Mouse (Mus musculus) liver, postnatal 0 days (tissue): Measurements from ENCODE around the gene Mark3. TPM values are rescaled to one million over a fixed set of nuclear protein-coding genes. Genes with fewer than 3 reads are reported as not detected.
A peak's percentile ranks its signal among the peaks of the same experiment; 100 is the strongest.

Experiments
- ATAC-seq: fragments of 200-750 bp; cut with Nextera tagmentation; 2 replicates; pipeline ENCODE4 v1.8.0; 2017; ENCODE audit warnings: mild to moderate bottlenecking, moderate library complexity
- DNase-seq: peaks from one replicate; pipeline ENCODE4 v3.0.0-alpha.2; 2016
- H3K27ac ChIP-seq: fragments of 300-500 bp; sonication (generic); 2 replicates; pipeline ENCODE4 v1.5.1; 2014; ENCODE audit warnings: antibody characterized with exemption, moderate library complexity, mild to moderate bottlenecking, low read depth
- H3K27me3 ChIP-seq: fragments of 300-500 bp; sonication (generic); 2 replicates; pipeline ENCODE4 v1.6.1; 2014; ENCODE audit warnings: low read length, control low read depth, mixed read lengths; ENCODE audit not compliant: insufficient read depth
- H3K36me3 ChIP-seq: fragments of 300-500 bp; sonication (generic); replicated peaks from 2 replicates; pipeline ENCODE4 v1.6.1; 2014; ENCODE audit warnings: mild to moderate bottlenecking, control low read depth, low read length, moderate library complexity, mixed read lengths; ENCODE audit not compliant: insufficient read depth
- H3K4me1 ChIP-seq: fragments of 300-500 bp; sonication (generic); 2 replicates; pipeline ENCODE4 v1.6.1; 2014; ENCODE audit warnings: antibody characterized with exemption, mild to moderate bottlenecking, control low read depth; ENCODE audit not compliant: insufficient read depth
- H3K4me2 ChIP-seq: fragments of 300-500 bp; sonication (generic); 2 replicates; pipeline ENCODE4 v1.6.1; 2014; ENCODE audit warnings: low read depth, mild to moderate bottlenecking, low read length, moderate library complexity, mixed read lengths
- H3K4me3 ChIP-seq: fragments of 300-500 bp; sonication (generic); 2 replicates; pipeline ENCODE4 v1.5.1; 2014; ENCODE audit warnings: low read depth, low read length
- H3K9ac ChIP-seq: fragments of 300-500 bp; sonication (generic); replicated peaks from 2 replicates; pipeline ENCODE4 v1.6.1; 2014; ENCODE audit warnings: mild to moderate bottlenecking, moderate library complexity
- H3K9me3 ChIP-seq: fragments of 300-500 bp; sonication (generic); 2 replicates; pipeline ENCODE4 v1.6.1; 2016; ENCODE audit warnings: mild to moderate bottlenecking, control low read depth, low read length, mixed read lengths
- CTCF ChIP-seq: sonication (generic); IDR thresholded peaks from 2 replicates; pipeline ENCODE4 v1.5.1; 2016; ENCODE audit warnings: antibody characterized with exemption, low read depth
- EP300 ChIP-seq: IDR thresholded peaks from 2 replicates; pipeline ENCODE4 v1.6.1; 2016; ENCODE audit warnings: antibody characterized with exemption, low read depth, mild to moderate bottlenecking
- WGBS: fragments of 180-500 bp; shearing (Covaris S2); extraction: QIAGEN DNeasy Blood & Tissue Kit; methylation state at CpG from one replicate; pipeline ENCODE4 v1.1.7; 2014; ENCODE audit not compliant: insufficient replicate concordance; 5-methylcytosine and 5-hydroxymethylcytosine counted together
- polyA plus RNA-seq: library from polyadenylated mRNA; unstranded; fragments of >200 nt; fragmentation: Nextera tagmentation; extraction: Ambion mirVana; gene quantifications from 2 replicates; pipeline ENCODE4 v1.2.1, GENCODE M21; 2015

Gene Mark3
- polyA plus RNA-seq, 1 experiment from 2014 or later, result 9.5 TPM

GRCm38 (mm10) chr12:111568836-111569235 is 5.5 kb upstream of the Mark3 start:
- no peak overlapping the region for H3K4me2 ChIP-seq
- no peaks in the 10 kb centered on the region for H3K36me3 ChIP-seq
- peaks cover 6% of the 10 kb centered on the region for H3K4me1 ChIP-seq
- WGBS, result 76% methylated on average over 11 of the region's 11 CpGs
- no peaks in the 10 kb centered on the region for H3K27me3 ChIP-seq
- no peak overlapping the region for H3K27ac ChIP-seq
- H3K9me3 ChIP-seq, result no peaks in the 10 kb centered on the region
- DNase-seq (no peak), ATAC-seq (no peak)
- TF ChIP-seq EP300 (no peak), CTCF (no peak)
- H3K4me3 ChIP-seq, result no peak overlapping the region
- H3K9ac ChIP-seq, result no peak overlapping the region

- TF ChIP-seq CTCF, result no peak
- TF ChIP-seq EP300, result no peak
- DNase-seq, result no peak
- H3K27ac ChIP-seq, result no peak overlapping the region
- 68% methylated on average over 7 of the region's 7 CpGs for WGBS
- H3K4me3 ChIP-seq, result no peak overlapping the region
- no peak for ATAC-seq
- H3K9me3 ChIP-seq, result no peaks in the 10 kb centered on the region
- H3K9ac ChIP-seq, result no peak overlapping the region
- H3K36me3 ChIP-seq, result no peaks in the 10 kb centered on the region
- H3K4me2 ChIP-seq, result no peak overlapping the region
- H3K27me3 ChIP-seq, result no peaks in the 10 kb centered on the region
- H3K4me1 ChIP-seq, result peaks cover 20% of the 10 kb centered on the region
Measured at GRCm38 (mm10) chr12:111572406-111572805, 1.9 kb upstream of the Mark3 start.

DNA sequence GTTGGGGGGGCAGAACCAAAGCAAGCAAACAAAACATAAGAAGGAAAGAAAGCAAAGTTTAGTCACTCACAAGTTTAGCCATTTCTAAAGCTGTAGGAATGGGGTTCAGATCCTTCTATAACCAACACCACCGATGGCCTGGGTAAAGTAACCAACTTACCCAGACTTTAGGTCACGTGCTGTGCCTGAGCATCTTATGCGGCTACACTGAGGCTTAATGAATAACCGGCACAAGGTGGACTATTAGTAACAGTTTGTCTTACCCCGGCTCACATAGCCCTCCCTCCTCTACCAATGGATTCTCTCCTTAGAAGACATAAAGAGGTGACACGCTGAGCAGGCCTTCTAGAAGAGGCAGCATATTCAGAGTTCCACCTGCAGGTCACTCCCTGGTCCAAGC is 1.0 kb upstream of the Mark3 start:
- H3K9ac ChIP-seq, result peak overlapping the region; percentile 53; the same call in 1 of the 2 replicates
- DNase-seq (no peak), ATAC-seq (no peak)
- WGBS, result 59% methylated on average over 6 of the region's 6 CpGs
- H3K4me1 ChIP-seq, result peaks cover 20% of the 10 kb centered on the region
- TF ChIP-seq CTCF (no peak), EP300 (no peak)
- peak overlapping the region; percentile 93 for H3K4me2 ChIP-seq
- H3K27ac ChIP-seq, result no peak overlapping the region
- peak overlapping the region; percentile 83 for H3K4me3 ChIP-seq
- no peaks in the 10 kb centered on the region for H3K9me3 ChIP-seq
- H3K27me3 ChIP-seq, result no peaks in the 10 kb centered on the region
- no peaks in the 10 kb centered on the region for H3K36me3 ChIP-seq

DNA sequence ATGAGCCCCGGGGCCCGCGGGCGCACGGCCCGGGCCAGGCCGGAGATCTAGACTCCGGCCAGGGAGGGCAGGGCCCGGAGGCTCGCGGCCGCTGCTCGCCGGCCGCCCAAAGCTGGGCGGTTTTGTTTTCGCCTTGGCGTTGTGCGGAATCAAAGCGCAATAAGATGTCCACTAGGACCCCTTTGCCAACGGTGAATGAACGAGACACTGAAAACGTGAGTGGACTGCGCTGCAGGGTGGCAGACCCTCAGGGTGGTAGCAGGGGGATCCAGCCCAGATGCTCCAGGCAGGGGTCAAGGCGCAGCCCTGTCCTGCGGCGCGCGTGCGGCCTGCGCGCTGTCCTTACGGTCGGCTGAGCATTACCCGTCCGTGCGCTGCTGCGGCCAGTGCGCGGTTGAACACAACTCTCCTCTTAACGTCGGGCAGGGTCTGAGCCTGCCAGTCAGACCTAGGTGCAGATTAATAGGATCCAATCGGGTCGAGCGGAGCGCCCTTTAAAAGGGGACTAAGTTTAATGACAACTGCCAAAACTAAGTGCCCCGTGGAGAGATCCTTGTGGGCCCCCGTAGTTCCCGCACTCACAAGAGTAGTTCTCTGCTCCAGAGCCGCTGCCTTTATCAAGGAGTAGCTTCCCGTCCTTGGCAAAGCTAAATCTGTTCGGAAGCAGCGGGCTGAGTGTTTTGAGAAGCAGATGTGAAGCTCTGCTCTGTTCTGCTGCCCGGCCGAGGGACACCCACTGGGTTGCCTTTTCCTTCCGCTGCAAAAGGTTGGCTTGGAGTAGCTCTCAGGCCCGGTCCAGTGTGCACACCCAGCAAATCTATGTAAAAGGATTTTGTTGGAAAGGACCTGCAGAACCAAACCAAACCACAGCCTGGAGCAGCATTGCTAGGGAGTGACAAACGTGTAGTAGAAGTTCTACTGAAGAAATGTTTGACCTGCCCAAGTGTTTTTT is 840 bp downstream of the Mark3 start:
- H3K4me3 ChIP-seq, result peak overlapping the region; percentile 83
- under 1% methylated on average over 57 of the region's 58 CpGs for WGBS
- no peaks in the 10 kb centered on the region for H3K9me3 ChIP-seq
- ATAC-seq (peak; percentile 62), DNase-seq (peak; percentile 50)
- peak overlapping the region; percentile 93 for H3K4me2 ChIP-seq
- H3K27me3 ChIP-seq, result no peaks in the 10 kb centered on the region
- no peaks in the 10 kb centered on the region for H3K36me3 ChIP-seq
- peaks cover 20% of the 10 kb centered on the region for H3K4me1 ChIP-seq
- H3K9ac ChIP-seq, result peak overlapping the region; percentile 94
- H3K27ac ChIP-seq, result peak overlapping the region; percentile 92
- TF ChIP-seq CTCF, result no peak
- no peak for TF ChIP-seq EP300

DNA sequence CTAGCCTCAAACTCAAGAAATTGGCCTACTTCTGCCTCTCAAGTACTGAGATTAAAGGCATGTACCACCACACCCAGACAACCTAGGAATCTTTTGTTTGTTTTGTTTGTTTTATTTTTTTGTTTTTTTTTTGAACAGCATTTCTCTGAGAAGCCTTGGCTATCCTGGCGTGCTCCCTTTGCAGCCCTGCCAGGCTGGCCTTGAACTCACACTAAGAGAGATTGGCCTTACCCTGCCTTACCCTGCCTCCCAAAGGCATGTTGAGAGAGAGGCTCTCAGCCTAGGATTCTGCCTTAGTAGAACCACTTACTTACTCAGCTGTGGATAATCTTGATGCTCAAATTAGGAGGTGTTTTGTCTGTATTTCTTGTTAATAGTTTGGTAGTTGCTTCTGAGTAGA is 8.7 kb downstream of the Mark3 start:
- DNase-seq, result no peak
- no peak for TF ChIP-seq CTCF
- no peak for TF ChIP-seq EP300

DNA sequence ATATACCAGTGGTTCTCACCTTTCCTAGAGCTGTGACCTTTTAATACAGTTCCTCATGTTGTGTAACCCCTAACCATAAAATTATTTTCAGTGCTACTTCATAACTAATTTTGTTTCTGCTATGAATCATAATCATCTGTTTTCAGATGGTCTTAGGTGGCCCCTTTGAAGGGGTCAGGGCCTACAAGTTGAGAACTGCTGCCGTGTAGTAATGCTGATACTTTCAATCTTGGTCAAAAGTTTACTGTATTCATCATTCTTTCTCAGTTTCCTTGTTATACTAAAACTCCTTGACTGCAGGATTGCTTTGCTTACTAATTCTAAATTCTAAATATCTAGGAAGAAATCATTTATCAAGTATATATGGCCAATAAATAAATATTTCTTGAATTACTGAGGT is 10.1 kb downstream of the Mark3 start:
- TF ChIP-seq CTCF (no peak), EP300 (no peak)
- ATAC-seq (no peak), DNase-seq (no peak)
- Histone ChIP-seq H3K27ac (no peak overlapping the region), H3K4me1 (0 out of 2 replicates have a peak, but pooled peaks cover 8% of the 10 kb centered on the region), H3K9me3 (no peaks in the 10 kb centered on the region), H3K27me3 (no peaks in the 10 kb centered on the region), H3K4me2 (no peak overlapping the region), H3K9ac (no peak overlapping the region), H3K4me3 (no peak overlapping the region), H3K36me3 (no peaks in the 10 kb centered on the region)
- 70% methylated on average over 1 of the region's 1 CpGs for WGBS

More for the DNA sequence above, 8.7 kb downstream of the Mark3 start:
- Histone ChIP-seq H3K4me1 (0 out of 2 replicates have a peak, but pooled peaks cover 6% of the 10 kb centered on the region), H3K4me2 (no peak overlapping the region), H3K9me3 (no peaks in the 10 kb centered on the region), H3K27ac (no peak overlapping the region), H3K9ac (no peak overlapping the region), H3K27me3 (no peaks in the 10 kb centered on the region), H3K36me3 (no peaks in the 10 kb centered on the region), H3K4me3 (no peak overlapping the region)
- WGBS, result 84% methylated on average over 1 of the region's 1 CpGs
- no peak for ATAC-seq
